ENCODE assay signal across 8 mouse cellular contexts in genomic region chr17:24163176-24163962, GRCm38 (mm10). TPM values are rescaled to one million over a fixed set of nuclear protein-coding genes. Genes with fewer than 3 reads are reported as not detected.
A peak's percentile ranks its signal among the peaks of the same experiment; 100 is the strongest.
DNase-seq lines count a peak whose midpoint lies in the region; ATAC-seq and TF ChIP-seq lines count a peak whose summit lies in the region.

Gene Amdhd2 (minus strand): TSS chr17:24163766.

- H3K4me1 ChIP-seq in E14TG2a.4 (replicated peaks; ENCODE audit: low read depth, low read length) = peaks cover 86% of the 10 kb centered on the region
- peaks cover 26% of the 10 kb centered on the region for H3K4me1 ChIP-seq in forebrain, embryonic 12.5 days
- H3K4me1 ChIP-seq in heart, postnatal 0 days (ENCODE audit: control insufficient read depth, insufficient read depth) = peaks cover 22% of the 10 kb centered on the region
- H3K4me1 ChIP-seq in liver, embryonic 16.5 days (ENCODE audit: control insufficient read depth, low read depth, low read length) = peaks cover 41% of the 10 kb centered on the region
- H3K4me1 ChIP-seq in neural tube, embryonic 13.5 days (replicated peaks) = peaks cover 48% of the 10 kb centered on the region
- H3K4me1 ChIP-seq in testis, adult 2 months (ENCODE audit: control insufficient read depth, insufficient read depth, low read length) = peaks cover 17% of the 10 kb centered on the region

- WGBS in forebrain, embryonic 12.5 days = under 1% methylated on average over 47 of the region's 47 CpGs
- under 1% methylated on average over 47 of the region's 47 CpGs for WGBS in heart, postnatal 0 days
- under 1% methylated on average over 47 of the region's 47 CpGs for WGBS in liver, embryonic 16.5 days (ENCODE audit: insufficient replicate concordance)
- WGBS in neural tube, embryonic 13.5 days = under 1% methylated on average over 47 of the region's 47 CpGs

- H3K4me2 ChIP-seq in forebrain, embryonic 12.5 days = peak within 1 kb of the TSS; percentile 84
- peak within 1 kb of the TSS; percentile 98 for H3K4me2 ChIP-seq in heart, postnatal 0 days (ENCODE audit: low read depth, low read length)
- peak within 1 kb of the TSS; percentile 98 for H3K4me2 ChIP-seq in liver, embryonic 16.5 days (ENCODE audit: low read depth, low read length)
- H3K4me2 ChIP-seq in neural tube, embryonic 13.5 days = peak within 1 kb of the TSS; percentile 98

- H3K9me3 ChIP-seq in E14TG2a.4 (ENCODE audit: low read length) = no peaks in the 10 kb centered on the region
- no peaks in the 10 kb centered on the region for H3K9me3 ChIP-seq in forebrain, embryonic 12.5 days
- no peaks in the 10 kb centered on the region for H3K9me3 ChIP-seq in heart, postnatal 0 days (replicated peaks; ENCODE audit: control insufficient read depth, low read length)
- no peaks in the 10 kb centered on the region for H3K9me3 ChIP-seq in liver, embryonic 16.5 days (replicated peaks; ENCODE audit: control insufficient read depth, low read length)
- no peaks in the 10 kb centered on the region for H3K9me3 ChIP-seq in neural tube, embryonic 13.5 days

- peak; percentile 97 for DNase-seq in c-Kit-positive CD71-positive TER-119-positive erythroid progenitor cells, embryonic 14.5 days (ENCODE audit: low spot score)
- DNase-seq in heart, postnatal 0 days (ENCODE audit: low spot score) = peak; percentile 94
- peak; percentile 99 for DNase-seq in kidney, postnatal 4 days

- peak within 1 kb of the TSS; percentile 90 for H3K4me3 ChIP-seq in E14TG2a.4 (replicated peaks; ENCODE audit: low read length)
- H3K4me3 ChIP-seq in forebrain, embryonic 12.5 days (replicated peaks) = peak within 1 kb of the TSS; percentile 76
- H3K4me3 ChIP-seq in heart, postnatal 0 days (ENCODE audit: low read depth, low read length) = peak within 1 kb of the TSS; percentile 83
- H3K4me3 ChIP-seq in liver, embryonic 16.5 days (ENCODE audit: low read depth, low read length) = peak within 1 kb of the TSS; percentile 77
- H3K4me3 ChIP-seq in neural tube, embryonic 13.5 days = peak within 1 kb of the TSS; percentile 82
- peak within 1 kb of the TSS; percentile 93 for H3K4me3 ChIP-seq in testis, adult 2 months (ENCODE audit: control insufficient read depth, low read depth, low read length)

- no peaks in the 10 kb centered on the region for H3K27me3 ChIP-seq in E14TG2a.4 (ENCODE audit: insufficient read depth, low read length)
- no peaks in the 10 kb centered on the region for H3K27me3 ChIP-seq in forebrain, embryonic 12.5 days
- H3K27me3 ChIP-seq in heart, postnatal 0 days (ENCODE audit: control insufficient read depth, insufficient read depth, low read length) = no peaks in the 10 kb centered on the region
- H3K27me3 ChIP-seq in liver, embryonic 16.5 days (ENCODE audit: control insufficient read depth, insufficient read depth, low read depth, low read length) = no peaks in the 10 kb centered on the region
- H3K27me3 ChIP-seq in neural tube, embryonic 13.5 days = no peaks in the 10 kb centered on the region
- no peaks in the 10 kb centered on the region for H3K27me3 ChIP-seq in testis, adult 2 months (ENCODE audit: control insufficient read depth, insufficient read depth, low read length)

- H3K9ac ChIP-seq in forebrain, embryonic 12.5 days = peak within 1 kb of the TSS; percentile 74
- peak within 1 kb of the TSS; percentile 82 for H3K9ac ChIP-seq in heart, postnatal 0 days (replicated peaks; ENCODE audit: low read depth, low read length)
- peak within 1 kb of the TSS; percentile 83 for H3K9ac ChIP-seq in liver, embryonic 16.5 days (ENCODE audit: low read depth, low read length)
- H3K9ac ChIP-seq in neural tube, embryonic 13.5 days = peak within 1 kb of the TSS; percentile 92

- ATAC-seq in forebrain, embryonic 12.5 days (ENCODE audit: low FRiP score) = peak; percentile 93
- peak; percentile 88 for ATAC-seq in heart, postnatal 0 days (ENCODE audit: insufficient read depth, low read depth)
- peak; percentile 85 for ATAC-seq in liver, embryonic 16.5 days (ENCODE audit: low read depth)
- peak; percentile 91 for ATAC-seq in neural tube, embryonic 13.5 days (ENCODE audit: low read depth)

- peak; percentile 94 for TF ChIP-seq EP300 in heart, postnatal 0 days (IDR thresholded peaks at IDR 0.05; ENCODE audit: low read depth)

- peak within 1 kb of the TSS; percentile 85 for H3K27ac ChIP-seq in forebrain, embryonic 12.5 days
- peak within 1 kb of the TSS; percentile 89 for H3K27ac ChIP-seq in heart, postnatal 0 days (ENCODE audit: low read depth)
- peak within 1 kb of the TSS; percentile 95 for H3K27ac ChIP-seq in liver, embryonic 16.5 days (ENCODE audit: low read length)
- peak within 1 kb of the TSS; percentile 89 for H3K27ac ChIP-seq in neural tube, embryonic 13.5 days (replicated peaks)
- H3K27ac ChIP-seq in testis, adult 2 months (ENCODE audit: control insufficient read depth, insufficient read depth, low read depth, low read length) = peak within 1 kb of the TSS; percentile 96

- peak; percentile 62; the same call in 1 of the 2 replicates for TF ChIP-seq POLR2A in testis, adult 2 months (IDR thresholded peaks at IDR 0.05; ENCODE audit: control insufficient read depth, low read depth, low read length)

- H3K36me3 ChIP-seq in E14TG2a.4 (ENCODE audit: insufficient read depth, low read length) = peaks cover 65% of the 10 kb centered on the region
- H3K36me3 ChIP-seq in forebrain, embryonic 12.5 days (replicated peaks) = peaks cover 26% of the 10 kb centered on the region
- H3K36me3 ChIP-seq in heart, postnatal 0 days (replicated peaks; ENCODE audit: control insufficient read depth, insufficient read depth, low read length) = peaks cover 15% of the 10 kb centered on the region
- H3K36me3 ChIP-seq in liver, embryonic 16.5 days (ENCODE audit: control insufficient read depth, insufficient read depth) = peaks cover 16% of the 10 kb centered on the region
- H3K36me3 ChIP-seq in neural tube, embryonic 13.5 days = peaks cover 35% of the 10 kb centered on the region
- no peaks in the 10 kb centered on the region; the same call in 1 of the 2 replicates for H3K36me3 ChIP-seq in testis, adult 2 months (ENCODE audit: control insufficient read depth, insufficient read depth, low read length)

- TF ChIP-seq CTCF in E14TG2a.4 (conservative IDR thresholded peaks at IDR 0.05; ENCODE audit: low read length) = no peak
- no peak for TF ChIP-seq CTCF in heart, postnatal 0 days (IDR thresholded peaks at IDR 0.05; ENCODE audit: low read depth)
- no peak for TF ChIP-seq CTCF in testis, adult 2 months (IDR thresholded peaks at IDR 0.05; ENCODE audit: control insufficient read depth, insufficient read depth, insufficient replicate concordance, low read depth, low read length)

RNA-seq across cellular contexts. Expression of gene Amdhd2, which starts in this region (rescaled TPM):
- 31.1 and 32.6 TPM in 2 replicates for polyA plus RNA-seq in forebrain, embryonic 12.5 days (2016; fragmentation: Nextera tagmentation; extraction: Ambion mirVana)
- total RNA-seq in heart, postnatal 0 days (2014; rRNA removed; ENCODE audit: low replicate concordance) = 33.7 and 34.4 TPM in 2 replicates
- 24.4 and 28.0 TPM in 2 replicates for polyA plus RNA-seq in heart, postnatal 0 days (2015; fragmentation: Nextera tagmentation; extraction: Ambion mirVana)
- 20.7 and 25.0 TPM in 2 replicates for polyA plus RNA-seq in liver, embryonic 16.5 days (2015; fragmentation: Nextera tagmentation; extraction: Ambion mirVana)
- polyA plus RNA-seq in neural tube, embryonic 13.5 days (2015; fragmentation: Nextera tagmentation; extraction: Ambion mirVana) = 30.4 and 37.4 TPM in 2 replicates
- 116 and 135 TPM in 2 replicates for polyA plus RNA-seq in testis, adult 2 months (2012; rRNA removed)

Comparison
In these comparisons a context has a peak if more than half of its experiments do, and no peak if none do; other contexts are left out.
1. Peak in every context shown above with its lines: DNase-seq, ATAC-seq, H3K4me3 ChIP-seq and H3K27ac ChIP-seq.